Mouse (Mus musculus) heart, postnatal 0 days (tissue): ENCODE measurements around the gene Dexi. TPM values are rescaled to one million over a fixed set of nuclear protein-coding genes. Genes with fewer than 3 reads are reported as not detected.
A peak's percentile ranks its signal among the peaks of the same experiment; 100 is the strongest.

Experiments used
- ATAC-seq: fragments of 200-750 bp; cut with Nextera tagmentation; 2 replicates; pipeline ENCODE4 v1.8.0; 2017; ENCODE audit warnings: low read depth, moderate number of reproducible peaks, moderate library complexity; ENCODE audit not compliant: insufficient read depth
- DNase-seq: peaks from one replicate; pipeline ENCODE4 v3.0.0-alpha.2; 2016; ENCODE audit warnings: low spot score
- H3K27ac ChIP-seq: fragments of 300-500 bp; sonication (generic); 2 replicates; pipeline ENCODE4 v1.5.1; 2014; ENCODE audit warnings: low read depth, mild to moderate bottlenecking
- H3K27me3 ChIP-seq: fragments of 300-500 bp; sonication (generic); 2 replicates; pipeline ENCODE4 v1.6.1; 2014; ENCODE audit warnings: low read length, mixed read lengths; ENCODE audit not compliant: control insufficient read depth, insufficient read depth
- H3K36me3 ChIP-seq: fragments of 300-500 bp; sonication (generic); replicated peaks from 2 replicates; pipeline ENCODE4 v1.6.1; 2014; ENCODE audit warnings: low read length, mixed read lengths; ENCODE audit not compliant: control insufficient read depth, insufficient read depth
- H3K4me1 ChIP-seq: fragments of 300-500 bp; sonication (generic); 2 replicates; pipeline ENCODE4 v1.6.1; 2014; ENCODE audit warnings: antibody characterized with exemption; ENCODE audit not compliant: control insufficient read depth, insufficient read depth
- H3K4me2 ChIP-seq: fragments of 300-500 bp; sonication (generic); 2 replicates; pipeline ENCODE4 v1.6.1; 2014; ENCODE audit warnings: low read depth, mild to moderate bottlenecking, low read length, moderate library complexity
- H3K4me3 ChIP-seq: fragments of 300-500 bp; sonication (generic); 2 replicates; pipeline ENCODE4 v1.5.1; 2014; ENCODE audit warnings: low read depth, low read length
- H3K9ac ChIP-seq: fragments of 300-500 bp; sonication (generic); replicated peaks from 2 replicates; pipeline ENCODE4 v1.6.1; 2014; ENCODE audit warnings: low read depth, low read length, mixed read lengths
- H3K9me3 ChIP-seq: fragments of 300-500 bp; sonication (generic); replicated peaks from 2 replicates; pipeline ENCODE4 v1.6.1; 2016; ENCODE audit warnings: low read length; ENCODE audit not compliant: control insufficient read depth
- CTCF ChIP-seq: IDR thresholded peaks from 2 replicates; pipeline ENCODE4 v1.5.1; 2016; ENCODE audit warnings: antibody characterized with exemption, control low read depth, low read depth
- EP300 ChIP-seq: IDR thresholded peaks from 2 replicates; pipeline ENCODE4 v1.6.1; 2016; ENCODE audit warnings: antibody characterized with exemption, low read depth
- WGBS: fragments of 180-500 bp; shearing (Covaris S2); extraction: QIAGEN DNeasy Blood & Tissue Kit; methylation state at CpG from one replicate; pipeline ENCODE4 v1.1.7; 2014; 5-methylcytosine and 5-hydroxymethylcytosine counted together
- polyA plus RNA-seq: library from polyadenylated mRNA; unstranded; fragments of >200 nt; fragmentation: Nextera tagmentation; extraction: Ambion mirVana; gene quantifications from 2 replicates; pipeline ENCODE4 v1.2.1, GENCODE M21; 2015
- total RNA-seq: library from RNA; depleted of rRNA; stranded (reverse); fragments of >200 nt; gene quantifications from 2 replicates; pipeline ENCODE4 v1.2.3, GENCODE M21; 2014; ENCODE audit warnings: low replicate concordance

Dexi gene
- total and polyA plus RNA-seq, 2 experiments from 2014 or later: 15.6 to 76.4 TPM

DNA sequence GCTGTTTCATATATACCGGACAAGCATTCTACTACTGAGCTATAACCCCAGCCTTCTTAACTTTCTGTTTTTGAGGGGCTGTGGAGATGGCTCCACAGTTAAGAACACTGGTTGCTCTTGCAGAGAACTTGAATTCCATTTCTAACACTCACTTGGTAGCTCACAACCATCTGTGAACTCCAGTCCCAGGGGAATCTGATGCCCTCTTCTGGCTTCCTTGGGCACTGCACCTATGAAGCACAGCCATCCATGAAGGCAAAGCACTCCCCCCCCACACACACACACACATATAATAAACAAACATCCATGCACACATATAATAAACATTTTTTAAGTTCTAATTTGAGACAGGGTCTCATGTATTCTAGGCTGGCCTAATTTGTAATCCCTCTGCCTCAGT is 20.0 kb downstream of the Dexi start:
- WGBS: 72% methylated on average over 1 of the region's 1 CpGs
- H3K27ac ChIP-seq: no peak overlapping the region
- no peak overlapping the region for H3K4me2 ChIP-seq
- no peak overlapping the region for H3K9ac ChIP-seq
- H3K4me1 ChIP-seq: no peaks in the 10 kb centered on the region
- no peak overlapping the region for H3K4me3 ChIP-seq
- no peaks in the 10 kb centered on the region for H3K36me3 ChIP-seq
- TF ChIP-seq CTCF: peak; percentile 67
- no peak for TF ChIP-seq EP300
- DNase-seq (peak; percentile 48), ATAC-seq (no peak)
- no peaks in the 10 kb centered on the region for H3K27me3 ChIP-seq
- H3K9me3 ChIP-seq: no peaks in the 10 kb centered on the region

- 44% methylated on average over 2 of the region's 2 CpGs for WGBS
These were observed 21.8 kb downstream of the Dexi start for GRCm38 (mm10) chr16:10520908-10521614.

DNA sequence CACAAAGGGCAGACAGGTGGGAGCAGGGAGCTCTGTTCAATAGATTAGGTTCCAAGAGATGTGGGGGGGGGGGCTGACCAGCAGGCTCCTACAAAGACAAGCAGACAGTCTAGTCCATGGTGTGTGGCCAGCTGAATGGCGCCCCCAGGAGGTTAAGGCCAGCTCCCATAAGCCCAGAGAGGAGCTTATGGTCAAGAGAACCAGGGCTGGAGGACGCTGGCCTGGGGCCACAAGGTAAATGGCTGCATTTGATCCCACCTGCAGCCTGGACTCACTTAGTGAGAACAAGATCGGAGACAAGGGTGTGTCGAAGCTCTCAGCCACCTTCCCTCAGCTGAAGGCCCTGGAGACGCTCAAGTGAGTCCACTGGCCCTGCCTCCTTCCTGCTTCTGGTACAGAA is 24.8 kb downstream of the Dexi start:
- TF ChIP-seq EP300 (no peak), CTCF (no peak)
- H3K27ac ChIP-seq: no peak overlapping the region
- H3K4me3 ChIP-seq: no peak overlapping the region
- no peak overlapping the region for H3K4me2 ChIP-seq
- no peaks in the 10 kb centered on the region for H3K9me3 ChIP-seq
- ATAC-seq: no peak
- H3K9ac ChIP-seq: no peak overlapping the region
- H3K27me3 ChIP-seq: no peaks in the 10 kb centered on the region
- DNase-seq: no peak
- H3K36me3 ChIP-seq: no peaks in the 10 kb centered on the region
- 59% methylated on average over 5 of the region's 5 CpGs for WGBS
- H3K4me1 ChIP-seq: no peaks in the 10 kb centered on the region

More at GRCm38 (mm10) chr16:10520908-10521614, 21.8 kb downstream of the Dexi start:
- TF ChIP-seq EP300 (no peak), CTCF (peak; percentile 82)
- Histone ChIP-seq H3K9ac (no peak overlapping the region), H3K4me3 (no peak overlapping the region), H3K9me3 (no peaks in the 10 kb centered on the region), H3K4me2 (no peak overlapping the region), H3K27ac (no peak overlapping the region), H3K4me1 (no peaks in the 10 kb centered on the region), H3K36me3 (no peaks in the 10 kb centered on the region), H3K27me3 (no peaks in the 10 kb centered on the region)
- ATAC-seq (peak; percentile 66), DNase-seq (peak; percentile 84)

DNA sequence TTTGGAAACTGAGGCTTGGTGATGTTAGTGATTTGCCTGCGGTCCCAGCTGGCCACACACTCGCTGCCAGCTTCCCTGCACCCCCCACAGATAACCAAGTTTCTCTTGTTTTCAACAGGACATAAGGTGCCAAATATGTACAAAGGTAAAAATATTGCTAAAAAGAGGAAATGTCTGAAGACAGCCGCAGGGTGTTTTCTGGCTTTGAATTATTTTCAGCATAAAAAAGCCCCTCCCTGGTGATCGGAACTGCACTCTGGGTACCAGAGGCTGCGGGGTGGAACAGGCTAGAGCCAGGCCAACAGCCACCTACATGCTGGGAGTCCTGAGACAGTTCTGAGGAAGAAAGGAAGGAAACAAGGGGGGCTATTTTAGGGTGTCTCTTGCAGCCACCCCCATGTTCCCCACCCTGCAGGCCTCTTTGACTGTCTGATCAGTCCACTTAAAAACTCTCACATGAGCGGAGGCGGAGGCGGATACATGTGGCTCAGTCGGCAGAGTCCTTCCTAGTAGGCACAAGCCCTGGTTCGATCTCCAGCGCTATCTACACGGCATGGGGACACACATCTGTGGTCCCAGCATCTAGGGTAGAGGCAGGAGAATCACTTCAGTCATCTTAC is 26.8 kb downstream of the Dexi start:
- no peak overlapping the region for H3K4me3 ChIP-seq
- H3K36me3 ChIP-seq: no peaks in the 10 kb centered on the region
- H3K4me2 ChIP-seq: no peak overlapping the region
- DNase-seq: no peak
- ATAC-seq: no peak
- H3K4me1 ChIP-seq: no peaks in the 10 kb centered on the region
- no peaks in the 10 kb centered on the region for H3K9me3 ChIP-seq
- 84% methylated on average over 12 of the region's 12 CpGs for WGBS
- TF ChIP-seq CTCF: no peak
- no peak for TF ChIP-seq EP300
- no peak overlapping the region for H3K27ac ChIP-seq
- H3K9ac ChIP-seq: no peak overlapping the region
- 0 out of 2 replicates have a peak, but pooled peaks cover 3% of the 10 kb centered on the region for H3K27me3 ChIP-seq

DNA sequence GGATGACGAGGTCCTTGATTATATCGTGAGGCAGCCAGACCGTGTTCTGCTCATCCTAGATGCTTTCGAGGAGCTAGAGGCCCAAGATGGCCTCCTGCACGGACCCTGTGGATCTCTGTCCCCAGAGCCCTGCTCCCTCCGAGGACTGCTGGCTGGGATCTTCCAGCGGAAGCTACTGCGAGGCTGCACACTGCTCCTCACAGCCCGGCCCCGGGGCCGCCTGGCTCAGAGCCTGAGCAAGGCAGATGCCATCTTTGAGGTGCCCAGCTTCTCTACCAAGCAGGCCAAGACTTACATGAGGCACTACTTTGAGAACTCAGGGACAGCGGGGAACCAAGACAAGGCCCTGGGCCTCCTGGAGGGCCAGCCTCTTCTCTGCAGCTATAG is 31.7 kb downstream of the Dexi start:
- no peaks in the 10 kb centered on the region for H3K9me3 ChIP-seq
- no peak for ATAC-seq
- H3K27me3 ChIP-seq: 0 out of 2 replicates have a peak, but pooled peaks cover 3% of the 10 kb centered on the region
- no peak for DNase-seq
- H3K27ac ChIP-seq: no peak overlapping the region
- TF ChIP-seq EP300 (no peak), CTCF (no peak)
- H3K4me3 ChIP-seq: no peak overlapping the region
- no peaks in the 10 kb centered on the region for H3K36me3 ChIP-seq
- H3K9ac ChIP-seq: no peak overlapping the region
- no peaks in the 10 kb centered on the region for H3K4me1 ChIP-seq
- 73% methylated on average over 12 of the region's 12 CpGs for WGBS
- no peak overlapping the region for H3K4me2 ChIP-seq
